Mouse (Mus musculus) myocyte (in vitro differentiated cells): Measurements from ENCODE around the gene Bmpr1a.

Experiments
- MAX ChIP-seq: IDR thresholded peaks from one replicate; pipeline ENCODE4 v1.6.1; 2011; ENCODE audit warnings: low read depth, mild to moderate bottlenecking, control low read depth
- POLR2A ChIP-seq: IDR thresholded peaks from one replicate; pipeline ENCODE4 v1.6.1; 2011; ENCODE audit warnings: low read depth, mild to moderate bottlenecking, control low read depth, moderate library complexity; ENCODE audit not compliant: insufficient read length
- REST ChIP-seq: IDR thresholded peaks from one replicate; pipeline ENCODE4 v1.6.1; 2011; ENCODE audit warnings: mild to moderate bottlenecking, control low read depth, moderate library complexity; ENCODE audit not compliant: insufficient read depth, insufficient read length
- SRF ChIP-seq: IDR thresholded peaks from one replicate; pipeline ENCODE4 v1.6.1; 2011; ENCODE audit warnings: low read depth; ENCODE audit not compliant: control insufficient read depth, insufficient read length

DNA sequence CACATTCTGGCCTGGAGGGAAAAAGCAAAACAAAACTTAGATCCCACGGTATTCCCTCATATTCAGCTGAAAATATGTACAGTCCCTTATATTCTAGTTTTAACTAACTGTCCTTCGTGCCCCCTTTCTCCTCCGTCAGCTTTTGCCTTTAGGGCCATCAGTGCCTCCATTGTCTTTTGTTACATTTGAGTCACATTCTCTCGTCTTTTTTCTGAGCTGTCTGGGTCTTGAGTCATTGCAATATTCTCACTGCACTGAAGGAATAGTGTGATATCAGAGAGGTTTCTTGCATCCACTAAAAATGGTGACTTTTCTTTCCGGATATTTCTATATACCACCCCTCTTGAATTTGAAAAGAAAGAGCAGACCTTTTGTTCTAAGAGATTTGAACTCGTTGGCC, 618 bp upstream of the Bmpr1a start:
- TF ChIP-seq POLR2A: no peak
- TF ChIP-seq MAX: no peak
- TF ChIP-seq SRF: no peak
- TF ChIP-seq REST: no peak
